Comparison of ENCODE assay signal across 21 mouse cellular contexts in the genomic region with DNA sequence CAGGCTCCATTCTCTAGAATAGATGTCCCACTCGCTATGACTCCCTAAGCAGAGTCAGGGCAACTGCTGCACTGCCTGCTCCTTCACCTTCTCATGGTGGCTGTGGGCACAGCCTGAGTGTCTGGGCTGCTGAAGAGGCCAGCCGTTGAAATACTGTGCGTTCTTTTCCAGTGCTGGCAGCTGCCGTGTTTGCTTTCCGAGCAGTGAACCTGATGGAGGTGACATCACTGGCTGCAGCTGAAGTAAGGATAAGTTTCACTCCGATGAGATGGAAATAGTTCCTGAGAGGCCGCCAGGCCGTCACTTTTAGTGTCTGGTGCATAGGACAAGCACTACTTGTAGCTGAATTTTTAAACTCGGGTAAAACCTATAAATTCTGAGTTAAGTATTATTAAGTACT.
DNase-seq lines count a peak whose midpoint lies in the region; ATAC-seq and TF ChIP-seq lines count a peak whose summit lies in the region.
"Had no signal": no experiment of that assay in that cellular context is flagged by ENCODE, and none has a peak within 500 bp of the region (broad histone marks: within the 10 kb centered on the region; RNA-seq: fewer than 3 reads in every experiment).

No protein-coding gene starts in this region.

- peaks cover 7% of the 10 kb centered on the region for H3K4me1 ChIP-seq in heart, embryonic 12.5 days (replicated peaks)
- peaks cover 3% of the 10 kb centered on the region; the same call in 1 of the 2 replicates for H3K4me1 ChIP-seq in kidney, embryonic 15.5 days
- H3K4me1 ChIP-seq in lung, postnatal 0 days (ENCODE audit: insufficient read depth, low read depth, low read length): no peaks in the 10 kb centered on the region
- H3K4me1 ChIP-seq in hindbrain, embryonic 13.5 days (replicated peaks): no peaks in the 10 kb centered on the region
- H3K4me1 ChIP-seq in forebrain, embryonic 12.5 days: no peaks in the 10 kb centered on the region

- no peak overlapping the region for H3K9ac ChIP-seq in heart, embryonic 12.5 days
- no peak overlapping the region for H3K9ac ChIP-seq in kidney, embryonic 15.5 days
- no peak overlapping the region for H3K9ac ChIP-seq in lung, postnatal 0 days (replicated peaks; ENCODE audit: low read depth)
- no peak overlapping the region for H3K9ac ChIP-seq in hindbrain, embryonic 13.5 days
- no peak overlapping the region for H3K9ac ChIP-seq in forebrain, embryonic 12.5 days

- TF ChIP-seq CTCF in lung, postnatal 0 days (IDR thresholded peaks at IDR 0.05): no peak

- H3K4me3 ChIP-seq in heart, embryonic 12.5 days: no peak overlapping the region
- no peak overlapping the region for H3K4me3 ChIP-seq in kidney, embryonic 15.5 days (replicated peaks)
- H3K4me3 ChIP-seq in lung, postnatal 0 days (ENCODE audit: low read depth, low read length): no peak overlapping the region
- no peak overlapping the region for H3K4me3 ChIP-seq in hindbrain, embryonic 13.5 days
- H3K4me3 ChIP-seq in forebrain, embryonic 12.5 days (replicated peaks): no peak overlapping the region
- H3K4me3 ChIP-seq: erythroblast, embryonic 14.5 days had no signal

- DNase-seq in heart, postnatal 25 days (ENCODE audit: low spot score): no peak
- DNase-seq in kidney, adult 18-20 months: no peak
- DNase-seq in gastrocnemius, adult 8-10 months (ENCODE audit: low spot score in 2 of 2): peak; percentile 68 to 84
- DNase-seq in lung, postnatal 0 days (ENCODE audit: low spot score): peak; percentile 26
- DNase-seq: adrenal gland, postnatal 14 days; cerebellum, adult 8-10 months; embryo, embryonic 11 days; kidney, adult 8-10 months; layer of hippocampus, postnatal 36 days; left cerebral cortex, postnatal 4 days; retina, postnatal 1 day; thymus, postnatal 14 days had no signal

- H3K27ac ChIP-seq in heart, embryonic 12.5 days (ENCODE audit: poor library complexity, severe bottlenecking): 0 out of 2 replicates have a peak overlapping the region, but pooled peaks have one; percentile 1
- H3K27ac ChIP-seq in kidney, embryonic 15.5 days: no peak overlapping the region
- no peak overlapping the region for H3K27ac ChIP-seq in lung, postnatal 0 days (ENCODE audit: low read length)
- H3K27ac ChIP-seq in hindbrain, embryonic 13.5 days: no peak overlapping the region
- H3K27ac ChIP-seq in forebrain, embryonic 12.5 days: no peak overlapping the region

- H3K36me3 ChIP-seq in heart, embryonic 12.5 days: peaks cover 18% of the 10 kb centered on the region
- H3K36me3 ChIP-seq in kidney, embryonic 15.5 days: peaks cover 26% of the 10 kb centered on the region
- H3K36me3 ChIP-seq in lung, postnatal 0 days (ENCODE audit: insufficient read depth, low read length): peaks cover 11% of the 10 kb centered on the region; the same call in 1 of the 2 replicates
- H3K36me3 ChIP-seq in hindbrain, embryonic 13.5 days: peaks cover 58% of the 10 kb centered on the region
- H3K36me3 ChIP-seq in forebrain, embryonic 12.5 days (replicated peaks): peaks cover 33% of the 10 kb centered on the region

- no peak for TF ChIP-seq EP300 in lung, postnatal 0 days (IDR thresholded peaks at IDR 0.05)

- 54% methylated on average over 9 of the region's 9 CpGs for WGBS in heart, embryonic 12.5 days
- WGBS in kidney, embryonic 15.5 days: 40% methylated on average over 9 of the region's 9 CpGs
- 58% methylated on average over 9 of the region's 9 CpGs for WGBS in lung, postnatal 0 days
- 91% methylated on average over 9 of the region's 9 CpGs for WGBS in hindbrain, embryonic 13.5 days
- 88% methylated on average over 9 of the region's 9 CpGs for WGBS in forebrain, embryonic 12.5 days

- no peak overlapping the region for H3K4me2 ChIP-seq in heart, embryonic 12.5 days
- no peak overlapping the region for H3K4me2 ChIP-seq in kidney, embryonic 15.5 days
- H3K4me2 ChIP-seq in lung, postnatal 0 days (replicated peaks; ENCODE audit: low read depth, low read length): no peak overlapping the region
- H3K4me2 ChIP-seq in hindbrain, embryonic 13.5 days: no peak overlapping the region
- no peak overlapping the region for H3K4me2 ChIP-seq in forebrain, embryonic 12.5 days
- H3K4me2 ChIP-seq: midbrain, embryonic 11.5 days had no signal

- no peaks in the 10 kb centered on the region for H3K27me3 ChIP-seq in heart, embryonic 12.5 days (replicated peaks)
- H3K27me3 ChIP-seq in kidney, embryonic 15.5 days: no peaks in the 10 kb centered on the region
- no peaks in the 10 kb centered on the region for H3K27me3 ChIP-seq in lung, postnatal 0 days (replicated peaks; ENCODE audit: insufficient read depth, low read length)
- H3K27me3 ChIP-seq in hindbrain, embryonic 13.5 days: no peaks in the 10 kb centered on the region
- H3K27me3 ChIP-seq in forebrain, embryonic 12.5 days: no peaks in the 10 kb centered on the region
- H3K27me3 ChIP-seq: CH12.LX had no signal

- ATAC-seq in heart, embryonic 12.5 days (ENCODE audit: insufficient number of reproducible peaks, low FRiP score): no peak
- ATAC-seq in kidney, embryonic 15.5 days (replicated peaks; ENCODE audit: low FRiP score): 0 out of 2 replicates have a peak, but pooled peaks have one; percentile 22
- peak; percentile 65 for ATAC-seq in lung, postnatal 0 days
- no peak for ATAC-seq in hindbrain, embryonic 13.5 days (ENCODE audit: low FRiP score)
- ATAC-seq in forebrain, embryonic 12.5 days (ENCODE audit: low FRiP score): no peak
- ATAC-seq: forebrain, embryonic 16.5 days; hindbrain, embryonic 16.5 days had no signal

- H3K9me3 ChIP-seq in heart, embryonic 12.5 days (replicated peaks): no peaks in the 10 kb centered on the region
- no peaks in the 10 kb centered on the region for H3K9me3 ChIP-seq in kidney, embryonic 15.5 days (replicated peaks)
- no peaks in the 10 kb centered on the region for H3K9me3 ChIP-seq in lung, postnatal 0 days (ENCODE audit: low read length)
- H3K9me3 ChIP-seq in hindbrain, embryonic 13.5 days: no peaks in the 10 kb centered on the region
- no peaks in the 10 kb centered on the region for H3K9me3 ChIP-seq in forebrain, embryonic 12.5 days

- intact Hi-C loops in heart, postnatal 25 days (cut with DNase I): no loop called here

Comparison
In these comparisons a context has a peak if more than half of its experiments do, and no peak if none do; other contexts are left out.
1. ATAC-seq: peak in kidney, embryonic 15.5 days (single experiment) and lung, postnatal 0 days (single experiment); none in heart, embryonic 12.5 days (single experiment), hindbrain, embryonic 13.5 days (single experiment) and forebrain, embryonic 12.5 days (single experiment).
2. DNase-seq: peak in gastrocnemius, adult 8-10 months (2 of 2) and lung, postnatal 0 days (single experiment); none in heart, postnatal 25 days (single experiment) and kidney, adult 18-20 months (single experiment).